Mouse (Mus musculus) hematopoietic stem cell, adult 5-6 weeks (primary cell): ENCODE measurements around the gene Camk1d. TPM values are rescaled to one million over a fixed set of nuclear protein-coding genes. Genes with fewer than 3 reads are reported as not detected.

ENCODE experiments used
- ATAC-seq, 2 experiments: fragments of 125-278 bp in 1 of 2; replicated peaks in 1 of 2; 2 replicates each; pipeline ENCODE4 v1.8.0; 2016 to 2017; ENCODE audit warnings: inconsistent platforms in 2 of 2, mild to moderate bottlenecking in 2 of 2, moderate number of reproducible peaks in 2 of 2, low read depth in 1 of 2, moderate TSS enrichment in 1 of 2; ENCODE audit not compliant: low FRiP score in 2 of 2, poor library complexity in 2 of 2, severe bottlenecking in 2 of 2, insufficient read depth in 1 of 2, low TSS enrichment in 1 of 2
- total RNA-seq: library from RNA; stranded (forward); fragments of 172-1452, 232-1000 nt; gene quantifications from 2 replicates; pipeline ENCODE4 v1.2.3, GENCODE M21; 2017

Gene Camk1d
- total RNA-seq, 1 experiment from 2014 or later: 7.8 TPM

DNA sequence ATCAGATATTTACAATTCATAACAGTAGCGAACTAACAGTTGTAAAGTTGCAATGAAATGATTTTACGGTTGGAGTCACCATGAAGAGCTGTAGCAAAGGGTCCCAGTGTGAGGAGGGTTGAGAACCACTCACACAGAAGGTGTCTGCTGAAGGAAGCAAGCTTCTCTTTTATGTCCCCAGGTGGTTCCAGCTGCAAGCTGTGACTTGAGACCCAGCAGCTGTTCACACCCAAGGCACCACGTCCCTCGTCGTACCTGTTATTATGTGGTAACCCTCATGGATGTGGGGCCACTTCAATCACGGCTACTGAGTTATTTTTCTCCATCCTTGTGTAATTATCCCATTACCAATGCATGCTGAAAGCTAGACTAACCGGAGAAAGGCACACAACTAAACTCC, 71.1 kb downstream of the Camk1d start:
- ATAC-seq: no peak

- peak; percentile 90 to 91 for ATAC-seq
These were observed 71.7 kb downstream of the Camk1d start for GRCm38 (mm10) chr2:5642624-5643023.

DNA sequence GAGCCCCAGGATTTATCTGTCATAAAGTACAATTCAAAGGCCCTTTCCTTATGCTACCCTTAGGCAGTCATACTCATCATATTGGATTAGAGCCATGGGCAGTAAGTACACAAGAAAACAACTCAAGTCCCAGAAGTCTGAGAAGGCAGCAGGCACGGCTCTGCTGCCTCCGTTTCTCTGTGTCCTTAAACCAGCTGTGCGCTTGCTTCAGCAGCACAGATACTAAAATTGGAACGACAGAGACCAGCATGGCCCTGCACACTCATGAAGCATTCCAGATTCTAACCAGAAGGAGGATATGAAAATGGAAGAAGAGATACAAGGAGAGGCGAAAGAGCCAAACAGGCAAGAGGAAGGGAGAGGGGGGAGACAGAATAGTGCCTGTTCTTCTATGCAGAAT, 72.6 kb downstream of the Camk1d start:
- no peak for ATAC-seq

- ATAC-seq: no peak
These were observed 73.7 kb downstream of the Camk1d start for GRCm38 (mm10) chr2:5640586-5640985.

DNA sequence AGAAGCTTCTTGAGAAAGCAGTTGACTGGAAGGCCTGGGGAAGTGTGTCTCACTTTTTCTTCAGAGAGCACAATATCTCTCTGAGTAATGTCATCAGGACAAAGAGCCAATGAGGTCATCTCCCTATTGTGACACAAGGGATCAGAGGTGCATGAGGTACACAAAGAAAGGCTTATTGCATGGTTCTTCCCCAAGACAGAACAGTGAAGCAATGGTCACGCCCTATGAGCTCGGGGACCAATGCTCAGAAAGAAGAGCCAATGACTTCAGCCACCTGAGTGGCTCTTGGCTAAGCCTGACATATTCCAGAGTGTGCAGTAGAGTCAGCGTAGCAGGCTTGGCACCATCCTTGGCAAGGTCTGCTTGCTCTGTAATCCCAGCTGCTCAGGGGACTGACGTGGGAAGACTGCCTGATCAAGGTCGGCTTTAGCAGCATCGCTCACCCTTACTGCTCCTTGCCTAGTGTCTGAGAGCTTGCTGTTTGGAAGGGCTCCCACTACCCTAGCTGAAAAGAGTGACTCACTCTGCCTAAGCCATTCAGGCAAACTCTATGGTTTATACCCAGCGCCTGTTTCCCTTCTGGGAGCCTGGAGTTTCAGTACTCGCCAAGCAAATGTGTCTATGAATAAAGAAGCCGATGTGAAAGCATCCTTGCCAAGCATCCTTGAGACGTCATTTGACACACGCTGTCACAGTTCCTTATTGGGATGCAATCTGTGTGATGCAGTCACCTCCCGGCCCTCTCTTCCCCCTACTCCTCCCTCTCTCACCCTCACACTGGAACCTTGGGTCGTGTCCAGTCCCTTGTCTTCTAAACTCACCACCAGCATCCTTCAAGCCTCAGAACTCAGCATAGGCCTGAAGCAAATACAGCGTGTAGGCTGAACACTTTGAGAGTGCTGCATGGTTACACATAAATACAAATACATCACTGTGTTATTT, 77.2 kb downstream of the Camk1d start:
- no peak for ATAC-seq

GRCm38 (mm10) chr2:5632355-5632684, 82.0 kb downstream of the Camk1d start:
- no peak for ATAC-seq

DNA sequence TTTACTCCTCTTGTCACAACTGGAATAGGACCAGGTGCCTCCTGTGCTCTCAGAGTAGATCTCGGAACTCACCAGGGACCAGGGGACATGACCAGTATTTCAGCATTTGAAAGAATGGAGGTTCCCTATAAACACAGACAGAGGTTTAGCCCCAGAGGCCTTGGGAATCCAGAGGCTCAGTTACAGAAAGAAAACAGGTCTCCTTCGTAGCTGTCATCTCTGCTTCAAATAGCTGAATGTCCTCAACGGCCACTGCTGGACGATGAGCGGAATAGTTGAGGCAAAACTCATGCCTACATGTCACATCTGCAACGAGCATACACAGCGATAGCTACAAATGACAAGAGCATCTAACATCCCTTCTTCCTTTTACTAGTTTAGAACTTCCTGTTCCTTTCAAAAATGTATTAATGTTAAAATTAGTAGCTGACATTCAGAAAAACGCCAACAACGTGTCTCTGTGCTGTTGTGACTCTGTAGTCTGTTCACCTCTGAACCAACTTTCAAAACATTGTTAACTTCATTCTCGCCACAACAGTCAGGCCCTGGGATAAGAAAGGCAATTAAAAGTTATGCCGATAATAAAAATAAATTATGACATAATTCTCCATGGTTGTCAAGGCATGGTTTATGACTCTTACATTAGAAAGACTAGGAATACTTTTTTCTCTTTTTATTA, 82.5 kb downstream of the Camk1d start:
- ATAC-seq: no peak

DNA sequence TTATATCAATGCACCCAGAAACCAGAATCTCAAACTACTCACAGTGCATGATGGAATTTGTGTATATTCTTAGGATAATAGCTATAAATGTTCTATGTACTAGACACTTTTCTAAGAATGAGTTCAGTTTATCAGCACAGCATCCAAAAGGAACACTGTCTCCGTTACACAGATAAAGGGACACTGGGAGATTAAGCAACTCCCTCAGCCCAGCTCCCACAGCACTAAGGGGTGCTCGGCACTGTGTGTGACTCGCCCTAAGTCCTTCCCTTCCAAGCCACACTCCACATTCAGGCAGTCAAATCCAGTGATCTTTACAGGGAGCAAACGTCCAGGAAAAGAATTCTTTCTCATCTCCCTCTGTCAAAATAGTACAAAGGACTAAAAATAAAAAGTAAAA, 83.6 kb downstream of the Camk1d start:
- ATAC-seq: no peak

DNA sequence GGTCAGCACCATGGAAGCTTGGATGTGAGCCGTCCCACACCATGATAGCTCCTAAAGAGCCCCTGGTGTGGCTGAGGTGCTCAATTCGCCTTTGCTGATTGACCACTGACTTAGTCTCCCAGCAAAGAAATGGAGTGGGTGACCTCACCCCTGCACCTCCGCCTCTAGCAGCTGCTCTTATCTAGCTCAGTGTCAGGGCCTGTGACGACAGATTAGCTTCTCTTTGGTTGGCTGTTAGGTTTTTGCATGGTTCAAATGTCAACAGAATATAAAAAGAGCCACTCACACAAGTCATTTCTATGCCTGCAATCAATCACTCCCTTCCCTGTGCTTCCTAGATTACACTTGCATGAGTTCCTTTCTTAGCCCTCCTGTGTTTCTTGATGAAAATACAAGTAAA, 89.9 kb downstream of the Camk1d start:
- no peak for ATAC-seq

- no peak for ATAC-seq
These were observed 95.9 kb downstream of the Camk1d start for GRCm38 (mm10) chr2:5618361-5618896.

DNA sequence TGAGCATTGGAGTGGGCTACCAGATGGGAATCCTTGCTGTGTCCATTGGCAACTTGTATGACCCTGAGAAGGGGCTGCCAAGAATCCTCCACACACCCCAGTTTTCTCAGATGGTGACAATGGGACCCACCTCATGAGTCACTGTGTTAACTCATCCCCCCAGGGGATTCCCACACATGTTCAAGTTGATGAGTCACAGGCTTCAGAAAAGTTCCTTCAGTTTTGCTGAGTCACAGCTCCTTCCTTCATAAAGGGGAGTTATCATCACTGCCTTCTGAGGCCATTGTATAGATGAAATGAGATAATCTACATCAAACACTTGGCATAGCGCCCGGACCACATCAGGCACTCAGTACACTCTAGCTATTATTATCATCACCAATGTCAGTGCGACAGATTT, 99.4 kb downstream of the Camk1d start:
- ATAC-seq: peak in 1 of 2 experiments; percentile 44; a peak in 2 of 4 replicates

GRCm38 (mm10) chr2:5614308-5614705, 100.0 kb downstream of the Camk1d start:
- no peak for ATAC-seq

- ATAC-seq: peak; percentile 63 to 70
These were observed 100.5 kb downstream of the Camk1d start for GRCm38 (mm10) chr2:5613651-5614307.

- ATAC-seq: no peak
These were observed 102.7 kb downstream of the Camk1d start for GRCm38 (mm10) chr2:5611601-5612000.

DNA sequence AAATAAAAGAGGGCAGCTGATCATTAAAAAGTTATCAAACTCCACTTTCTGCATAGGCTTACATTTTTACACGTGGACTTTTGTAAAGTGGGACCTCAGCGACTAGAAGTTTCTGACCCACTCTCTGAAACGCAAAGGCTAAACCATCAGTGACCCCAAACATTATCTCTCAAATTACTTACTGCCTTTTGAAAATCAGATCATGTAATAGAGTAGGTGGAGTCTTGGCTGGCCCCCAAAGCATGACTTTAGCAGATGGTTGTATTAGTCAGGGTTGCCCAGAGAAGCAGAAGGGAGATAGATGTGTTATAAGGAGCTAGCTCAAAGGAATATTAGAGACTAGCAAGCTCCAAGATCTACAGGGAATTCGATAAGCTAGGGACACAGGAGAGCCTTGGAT, 103.8 kb downstream of the Camk1d start:
- no peak for ATAC-seq

GRCm38 (mm10) chr2:5607920-5608841, 106.1 kb downstream of the Camk1d start:
- no peak for ATAC-seq

DNA sequence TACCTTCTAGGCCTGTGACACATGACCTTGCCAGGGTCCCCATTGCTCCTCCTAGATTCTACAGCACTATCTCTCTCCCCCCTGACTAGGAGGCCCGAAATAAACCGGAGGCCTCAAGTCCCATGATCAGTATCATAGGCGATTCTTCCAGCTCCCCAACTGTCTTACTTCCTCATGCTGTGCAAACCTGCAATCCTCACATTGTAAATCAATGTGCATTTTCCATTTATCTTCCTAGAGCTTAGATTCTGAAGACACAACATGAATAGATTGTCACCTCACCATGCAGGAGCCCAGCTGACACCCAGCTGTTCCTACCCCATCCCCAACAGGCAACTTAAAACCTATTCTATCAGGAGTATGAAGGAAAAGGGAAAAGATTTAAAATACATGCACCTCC, 108.5 kb downstream of the Camk1d start:
- no peak for ATAC-seq
